In the genomic region with DNA sequence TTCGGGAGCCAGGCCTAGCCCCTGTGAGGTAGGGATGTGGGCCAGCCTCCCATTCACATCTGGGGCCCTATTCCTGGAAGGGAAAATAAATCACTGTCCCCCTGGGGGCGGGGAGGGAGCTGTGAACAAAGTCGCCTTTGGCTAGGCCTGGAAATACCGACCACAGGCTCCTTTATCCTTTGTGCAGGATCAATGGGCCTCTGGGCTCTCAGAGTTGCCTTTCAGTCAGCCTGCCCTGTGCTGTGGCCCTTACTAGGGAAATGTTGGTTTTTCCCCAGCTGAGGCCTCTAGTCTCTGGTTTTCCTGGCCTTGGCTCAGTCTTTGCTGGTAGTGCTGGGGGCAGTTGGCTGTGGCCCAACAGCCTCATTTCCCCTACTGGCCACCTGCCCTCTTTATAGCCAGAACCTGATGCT, we compare ENCODE assay signal across 8 mouse cellular contexts. TPM values are rescaled to one million over a fixed set of nuclear protein-coding genes. Genes with fewer than 3 reads are reported as not detected.
DNase-seq lines count a peak whose midpoint lies in the region; ATAC-seq and TF ChIP-seq lines count a peak whose summit lies in the region.
"Had no signal": no experiment of that assay in that cellular context is flagged by ENCODE, and none has a peak within 500 bp of the region (broad histone marks: within the 10 kb centered on the region; RNA-seq: fewer than 3 reads in every experiment).

No protein-coding gene starts in this region.

- TF ChIP-seq POLR2A in cortical plate, adult 2 months (IDR thresholded peaks at IDR 0.05; ENCODE audit: extremely low read depth, insufficient read depth, low read length), result no peak

- H3K9ac ChIP-seq in embryonic facial prominence, embryonic 14.5 days (ENCODE audit: low read depth, low read length), result peak overlapping the region; percentile 26; the same call in 1 of the 2 replicates
- no peak overlapping the region for H3K9ac ChIP-seq in midbrain, embryonic 13.5 days (replicated peaks)

- 0 out of 2 replicates have a peak, but pooled peaks cover 5% of the 10 kb centered on the region for H3K36me3 ChIP-seq in embryonic facial prominence, embryonic 14.5 days (ENCODE audit: control insufficient read depth, insufficient read depth, low read length)
- no peaks in the 10 kb centered on the region for H3K36me3 ChIP-seq in midbrain, embryonic 13.5 days

- H3K27ac ChIP-seq in cortical plate, adult 2 months (ENCODE audit: insufficient read depth, low read length), result 0 out of 2 replicates have a peak overlapping the region, but pooled peaks have one; percentile 63
- H3K27ac ChIP-seq in embryonic facial prominence, embryonic 14.5 days (replicated peaks; ENCODE audit: low read depth, low read length), result peak overlapping the region; percentile 71
- peak overlapping the region; percentile 22; the same call in 1 of the 2 replicates for H3K27ac ChIP-seq in midbrain, embryonic 13.5 days
- H3K27ac ChIP-seq: macrophage had no signal

- ATAC-seq in embryonic facial prominence, embryonic 14.5 days (ENCODE audit: low read depth), result no peak
- no peak for ATAC-seq in midbrain, embryonic 13.5 days
- ATAC-seq in monocyte, adult 5-6 weeks (replicated peaks; ENCODE audit: insufficient number of reproducible peaks, low FRiP score, low TSS enrichment, poor library complexity, severe bottlenecking), result no peak

- no peaks in the 10 kb centered on the region for H3K9me3 ChIP-seq in embryonic facial prominence, embryonic 14.5 days (ENCODE audit: control insufficient read depth, low read length)
- H3K9me3 ChIP-seq in midbrain, embryonic 13.5 days, result no peaks in the 10 kb centered on the region

- H3K4me2 ChIP-seq in embryonic facial prominence, embryonic 14.5 days (ENCODE audit: low read depth, low read length), result peak overlapping the region; percentile 34; the same call in 1 of the 2 replicates
- no peak overlapping the region for H3K4me2 ChIP-seq in midbrain, embryonic 13.5 days (replicated peaks)

- whole genome bisulfite sequencing in embryonic facial prominence, embryonic 14.5 days, result 35% methylated on average over 4 of the region's 4 CpGs
- WGBS in midbrain, embryonic 13.5 days, result 10% methylated on average over 4 of the region's 4 CpGs

- no peaks in the 10 kb centered on the region; the same call in 1 of the 2 replicates for H3K4me1 ChIP-seq in cortical plate, adult 2 months (ENCODE audit: control insufficient read depth, insufficient read depth, low read length)
- peaks cover 18% of the 10 kb centered on the region for H3K4me1 ChIP-seq in embryonic facial prominence, embryonic 14.5 days (ENCODE audit: control insufficient read depth, insufficient read depth, low read length)
- peaks cover 31% of the 10 kb centered on the region for H3K4me1 ChIP-seq in midbrain, embryonic 13.5 days (replicated peaks)

- peak; percentile 58 for DNase-seq in embryonic facial prominence, embryonic 14.5 days (ENCODE audit: low spot score)
- DNase-seq in layer of hippocampus, adult 18-20 months (ENCODE audit: low spot score in 2 of 2), result peak; percentile 50 to 70
- DNase-seq in gastrocnemius, postnatal 25 days, result no peak
- no peak for DNase-seq in lung, postnatal 14 days

- no peak overlapping the region for H3K4me3 ChIP-seq in cortical plate, adult 2 months (ENCODE audit: insufficient read depth, low read length)
- H3K4me3 ChIP-seq in embryonic facial prominence, embryonic 14.5 days (ENCODE audit: low read depth, low read length), result no peak overlapping the region
- no peak overlapping the region for H3K4me3 ChIP-seq in midbrain, embryonic 13.5 days (replicated peaks)

- no peak for TF ChIP-seq CTCF in cortical plate, adult 2 months (IDR thresholded peaks at IDR 0.05; ENCODE audit: extremely low read depth, insufficient read depth, low read length)

- H3K27me3 ChIP-seq in embryonic facial prominence, embryonic 14.5 days (replicated peaks; ENCODE audit: control insufficient read depth, insufficient read depth, low read length), result no peaks in the 10 kb centered on the region; the same call in 1 of the 2 replicates
- peaks cover 14% of the 10 kb centered on the region for H3K27me3 ChIP-seq in midbrain, embryonic 13.5 days

RNA-seq across cellular contexts. Expression of gene Fgfrl1, which starts 5.2 kb away (rescaled TPM):
- polyA plus RNA-seq in cortical plate, adult 2 months (2012; rRNA removed), result 35.3 and 35.7 TPM in 2 replicates
- polyA plus RNA-seq in embryonic facial prominence, embryonic 14.5 days (2014; fragmentation: Nextera tagmentation; extraction: Ambion mirVana), result 42.3 and 45.1 TPM in 2 replicates
- 10 to 100 TPM; 21.9 to 23.3 TPM for total RNA-seq in layer of hippocampus, adult 18-20 months (2021)
- 4.0 and 5.3 TPM in 2 replicates for polyA plus RNA-seq in midbrain, embryonic 13.5 days (2015; fragmentation: Nextera tagmentation; extraction: Ambion mirVana)
- total RNA-seq in monocyte, adult 5-6 weeks (2017), result 0.97 to 2.0 TPM (median 1.6 TPM) in 3 replicates
- total RNA-seq in gastrocnemius, postnatal 25 days (2021), result 10 to 100 TPM; 35.9 to 38.6 TPM

RNA-seq across cellular contexts. Expression of gene Slc26a1, which starts 22.0 kb away (rescaled TPM):
- 1.2 and 1.4 TPM in 2 replicates for polyA plus RNA-seq in cortical plate, adult 2 months (2012; rRNA removed)
- polyA plus RNA-seq in embryonic facial prominence, embryonic 14.5 days (2014; fragmentation: Nextera tagmentation; extraction: Ambion mirVana), result 1.2 and 1.6 TPM in 2 replicates
- total RNA-seq in layer of hippocampus, adult 18-20 months (2021), result 1 to 10 TPM in 1 of 2 experiments, under 1 TPM in 1; 0.96 to 1.4 TPM
- 1.7 and 2.6 TPM in 2 replicates for polyA plus RNA-seq in midbrain, embryonic 13.5 days (2015; fragmentation: Nextera tagmentation; extraction: Ambion mirVana)
- total RNA-seq in monocyte, adult 5-6 weeks (2017), result not detected in 3 replicates
- not detected for total RNA-seq in gastrocnemius, postnatal 25 days (2021)
- polyA plus RNA-seq: macrophage had no signal

RNA-seq across cellular contexts. Expression of gene Dgkq, which starts 27.9 kb away (rescaled TPM):
- polyA plus RNA-seq in cortical plate, adult 2 months (2012; rRNA removed), result 54.6 and 58.7 TPM in 2 replicates
- 9.6 and 9.8 TPM in 2 replicates for polyA plus RNA-seq in embryonic facial prominence, embryonic 14.5 days (2014; fragmentation: Nextera tagmentation; extraction: Ambion mirVana)
- total RNA-seq in layer of hippocampus, adult 18-20 months (2021), result 10 to 100 TPM; 45.4 to 46.9 TPM
- polyA plus RNA-seq in midbrain, embryonic 13.5 days (2015; fragmentation: Nextera tagmentation; extraction: Ambion mirVana), result 23.7 and 26.6 TPM in 2 replicates
- 10.8 to 33.6 TPM (median 22.8 TPM) in 3 replicates for total RNA-seq in monocyte, adult 5-6 weeks (2017)
- total RNA-seq in gastrocnemius, postnatal 25 days (2021), result 1 to 10 TPM; 4.7 to 5.0 TPM

RNA-seq across cellular contexts. Expression of gene Idua, which starts 37.2 kb away (rescaled TPM):
- 24.0 and 29.1 TPM in 2 replicates for polyA plus RNA-seq in cortical plate, adult 2 months (2012; rRNA removed)
- 13.6 and 14.5 TPM in 2 replicates for polyA plus RNA-seq in embryonic facial prominence, embryonic 14.5 days (2014; fragmentation: Nextera tagmentation; extraction: Ambion mirVana)
- 10 to 100 TPM; 15.0 to 16.1 TPM for total RNA-seq in layer of hippocampus, adult 18-20 months (2021)
- polyA plus RNA-seq in midbrain, embryonic 13.5 days (2015; fragmentation: Nextera tagmentation; extraction: Ambion mirVana), result 10.6 and 10.7 TPM in 2 replicates
- 9.7 to 10.8 TPM (median 10.7 TPM) in 3 replicates for total RNA-seq in monocyte, adult 5-6 weeks (2017)
- 1 to 10 TPM; 7.8 to 9.4 TPM for total RNA-seq in gastrocnemius, postnatal 25 days (2021)

Comparison
In these comparisons a context has a peak if more than half of its experiments do, and no peak if none do; other contexts are left out.
1. DNase-seq: peak in embryonic facial prominence, embryonic 14.5 days (single experiment) and layer of hippocampus, adult 18-20 months (2 of 2); none in gastrocnemius, postnatal 25 days (single experiment) and lung, postnatal 14 days (single experiment).
2. Peak in every context shown above with its lines, with median percentiles within 50 percentile points of each other: H3K27ac ChIP-seq.